Mouse (Mus musculus) neural tube, embryonic 11.5 days (tissue): ENCODE data around the gene Raet1e. TPM values are rescaled to one million over a fixed set of nuclear protein-coding genes. Genes with fewer than 3 reads are reported as not detected.
"Not testable (repeated sequence)": the region's sequence is repeated elsewhere in the genome, so short reads cannot be mapped to it uniquely, and the experiment has no call there.

ENCODE experiments used
- ATAC-seq: fragments of 200-750 bp; cut with Nextera tagmentation; 2 replicates; pipeline ENCODE4 v1.8.0; 2017; ENCODE audit warnings: moderate number of reproducible peaks, mild to moderate bottlenecking, moderate TSS enrichment, moderate library complexity; ENCODE audit not compliant: insufficient read depth, low FRiP score, low TSS enrichment
- DNase-seq: peaks from one replicate; pipeline ENCODE4 v3.0.0-alpha.2; 2015; ENCODE audit warnings: low spot score
- H3K27ac ChIP-seq: fragments of 300-500 bp; sonication (generic); 2 replicates; pipeline ENCODE4 v1.5.1; 2014; ENCODE audit warnings: low read depth, mild to moderate bottlenecking, low read length
- H3K27me3 ChIP-seq: fragments of 300-500 bp; sonication (generic); 2 replicates; pipeline ENCODE4 v1.6.1; 2014; ENCODE audit warnings: mild to moderate bottlenecking, low read length, mixed read lengths; ENCODE audit not compliant: control insufficient read depth, insufficient read depth
- H3K36me3 ChIP-seq: fragments of 300-500 bp; sonication (generic); 2 replicates; pipeline ENCODE4 v1.6.1; 2014; ENCODE audit warnings: mild to moderate bottlenecking, low read length, moderate library complexity, mixed read lengths; ENCODE audit not compliant: control insufficient read depth, insufficient read depth
- H3K4me1 ChIP-seq: fragments of 300-500 bp; sonication (generic); 2 replicates; pipeline ENCODE4 v1.6.1; 2014; ENCODE audit warnings: low read length, mixed read lengths; ENCODE audit not compliant: control insufficient read depth, insufficient read depth
- H3K4me2 ChIP-seq: fragments of 300-500 bp; sonication (generic); 2 replicates; pipeline ENCODE4 v1.6.1; 2014; ENCODE audit warnings: low read depth, mild to moderate bottlenecking, moderate library complexity
- H3K4me3 ChIP-seq: fragments of 300-500 bp; sonication (generic); 2 replicates; pipeline ENCODE4 v1.5.1; 2014; ENCODE audit warnings: low read depth, low read length
- H3K9ac ChIP-seq: fragments of 300-500 bp; sonication (generic); 2 replicates; pipeline ENCODE4 v1.6.1; 2014; ENCODE audit warnings: mild to moderate bottlenecking, low read length
- H3K9me3 ChIP-seq: fragments of 300-500 bp; sonication (generic); 2 replicates; pipeline ENCODE4 v1.6.1; 2016; ENCODE audit warnings: low read length; ENCODE audit not compliant: control insufficient read depth
- WGBS: fragments of 180-500 bp; shearing (Covaris S2); extraction: QIAGEN DNeasy Blood & Tissue Kit; methylation state at CpG from one replicate; pipeline ENCODE4 v1.1.7; 2014; 5-methylcytosine and 5-hydroxymethylcytosine counted together
- polyA plus RNA-seq: library from polyadenylated mRNA; unstranded; fragments of >200 nt; fragmentation: Nextera tagmentation; extraction: Ambion mirVana; gene quantifications from 2 replicates; pipeline ENCODE4 v1.2.1, GENCODE M21; 2014

Raet1e gene
- polyA plus RNA-seq, 1 experiment from 2014 or later, result 10.4 TPM

- Histone ChIP-seq H3K9ac (no peak overlapping the region), H3K4me1 (no peaks in the 10 kb centered on the region), H3K9me3 (no peaks in the 10 kb centered on the region), H3K27me3 (no peaks in the 10 kb centered on the region), H3K36me3 (no peaks in the 10 kb centered on the region), H3K4me3 (no peak overlapping the region), H3K27ac (no peak overlapping the region), H3K4me2 (no peak overlapping the region)
- DNase-seq (no peak), ATAC-seq (no peak)
- WGBS, result 76% methylated on average over 1 of the region's 1 CpGs
Measured at GRCm38 (mm10) chr10:22308221-22308620, 149.9 kb downstream of the Raet1e start.

- Histone ChIP-seq H3K27me3 (no peaks in the 10 kb centered on the region), H3K4me2 (no peak overlapping the region), H3K9me3 (no peaks in the 10 kb centered on the region), H3K4me3 (no peak overlapping the region), H3K9ac (no peak overlapping the region), H3K36me3 (no peaks in the 10 kb centered on the region), H3K4me1 (no peaks in the 10 kb centered on the region), H3K27ac (no peak overlapping the region)
- ATAC-seq (no peak), DNase-seq (no peak)
- 93% methylated on average over 2 of the region's 2 CpGs for WGBS
Measured at GRCm38 (mm10) chr10:22322858-22323257, 164.5 kb downstream of the Raet1e start.

- 75% methylated on average over 4 of the region's 4 CpGs for WGBS
- ATAC-seq, H3K36me3 ChIP-seq, H3K27me3 ChIP-seq, H3K9ac ChIP-seq, DNase-seq, H3K9me3 ChIP-seq, H3K27ac ChIP-seq, H3K4me3 ChIP-seq, H3K4me2 ChIP-seq, H3K4me1 ChIP-seq: not testable (repeated sequence)
Measured at GRCm38 (mm10) chr10:22345721-22346120, 187.4 kb downstream of the Raet1e start.

- not testable (repeated sequence) for H3K4me3 ChIP-seq, H3K4me2 ChIP-seq, H3K9me3 ChIP-seq, H3K27ac ChIP-seq, DNase-seq, H3K4me1 ChIP-seq, H3K9ac ChIP-seq, ATAC-seq, H3K36me3 ChIP-seq, H3K27me3 ChIP-seq
- WGBS, result 89% methylated on average over 5 of the region's 6 CpGs
Measured at GRCm38 (mm10) chr10:22353548-22354195, 195.3 kb downstream of the Raet1e start.

DNA sequence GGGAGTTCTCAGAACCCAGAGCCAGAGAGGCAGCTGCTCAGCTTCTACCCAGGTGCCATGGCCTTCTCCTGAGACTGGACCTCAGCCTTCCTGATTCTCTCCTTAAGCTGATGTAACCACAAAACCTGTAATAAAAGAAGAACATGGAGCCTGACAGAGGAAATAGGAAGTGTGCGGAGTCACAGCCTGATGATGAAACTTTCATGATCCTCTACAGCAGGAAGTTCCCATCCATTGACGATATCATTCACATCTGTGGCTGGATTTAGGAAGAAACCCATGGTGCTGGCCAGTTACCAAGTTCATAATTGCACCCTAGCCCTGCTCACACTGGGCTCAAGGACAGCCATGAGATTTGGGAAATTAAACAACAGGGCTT lies 195.8 kb downstream of the Raet1e start:
- 80% methylated on average over 2 of the region's 2 CpGs for WGBS
- H3K4me3 ChIP-seq, H3K36me3 ChIP-seq, H3K9me3 ChIP-seq, H3K27me3 ChIP-seq, H3K4me2 ChIP-seq, H3K27ac ChIP-seq, ATAC-seq, H3K4me1 ChIP-seq, H3K9ac ChIP-seq, DNase-seq: not testable (repeated sequence)

- not testable (repeated sequence) for H3K4me2 ChIP-seq, H3K27ac ChIP-seq, H3K9me3 ChIP-seq, H3K4me3 ChIP-seq, H3K9ac ChIP-seq, H3K27me3 ChIP-seq, DNase-seq, H3K36me3 ChIP-seq, ATAC-seq, H3K4me1 ChIP-seq
- WGBS, result 79% methylated on average over 1 of the region's 1 CpGs
Measured at GRCm38 (mm10) chr10:22357373-22357772, 199.0 kb downstream of the Raet1e start.

DNA sequence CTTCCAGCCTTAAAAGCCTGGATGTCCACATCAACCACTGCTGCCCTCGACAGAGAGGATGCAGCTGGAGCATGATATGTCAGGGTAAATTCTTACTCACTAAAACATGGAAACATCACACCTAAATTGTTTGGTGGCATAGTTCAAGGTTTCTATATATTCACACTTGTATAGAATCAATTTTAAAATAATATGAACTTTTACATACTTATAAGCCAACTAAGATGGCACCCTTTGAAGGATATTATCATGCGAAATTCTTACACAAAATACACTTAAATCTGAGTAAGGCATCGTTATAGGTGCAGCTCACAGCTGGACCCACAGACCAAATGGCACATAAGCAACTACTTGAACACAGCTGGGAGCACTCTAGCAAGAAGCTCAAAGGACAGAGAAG lies 201.9 kb downstream of the Raet1e start, which contains the start of gene Raet1d:
TSS of gene Raet1d (plus strand) at position 301 of the 400 bp plus-strand sequence.
- not testable (repeated sequence) for H3K4me1 ChIP-seq, H3K36me3 ChIP-seq, DNase-seq, H3K27me3 ChIP-seq, H3K4me2 ChIP-seq, H3K9me3 ChIP-seq, ATAC-seq, H3K4me3 ChIP-seq, H3K9ac ChIP-seq, H3K27ac ChIP-seq
- 73% methylated on average over 3 of the region's 3 CpGs for WGBS

GRCm38 (mm10) chr10:22360957-22361356 lies 202.6 kb downstream of the Raet1e start:
- DNase-seq, result not testable (repeated sequence)

More at GRCm38 (mm10) chr10:22360957-22361356, 202.6 kb downstream of the Raet1e start:
- H3K27me3 ChIP-seq, H3K4me2 ChIP-seq, H3K9me3 ChIP-seq, H3K36me3 ChIP-seq, H3K4me3 ChIP-seq, H3K27ac ChIP-seq, H3K9ac ChIP-seq, H3K4me1 ChIP-seq, ATAC-seq: not testable (repeated sequence)
- WGBS, result 46% methylated on average over 2 of the region's 2 CpGs
